Mouse (Mus musculus) embryonic fibroblast, embryonic 13.5 days (primary cell): ENCODE results near the gene Oip5.

Experiments
- CTCF ChIP-seq: IDR thresholded peaks from 2 replicates; pipeline ENCODE4 v1.5.1; 2011; ENCODE audit warnings: mild to moderate bottlenecking, control low read depth, low read length, moderate library complexity, borderline replicate concordance; ENCODE audit not compliant: insufficient read depth
- POLR2A ChIP-seq: IDR thresholded peaks from 2 replicates; pipeline ENCODE4 v1.6.1; 2011; ENCODE audit warnings: low read depth, mild to moderate bottlenecking, control low read depth, low read length, moderate library complexity

GRCm38 (mm10) chr2:119595308-119595707 lies 23.0 kb downstream of the Oip5 start:
- no peak for TF ChIP-seq CTCF
- no peak for TF ChIP-seq POLR2A
